Mouse (Mus musculus) gastrocnemius, postnatal 14 days (tissue): Measurements from ENCODE around the gene Svs6. TPM values are rescaled to one million over a fixed set of nuclear protein-coding genes. Genes with fewer than 3 reads are reported as not detected.

Experiments used
- microRNA-seq, 2 experiments: library from miRNA; unstranded; fragments of <30 nt; microRNA quantifications; one replicate each; pipeline ENCODE4 v1.2.0; 2021
- total RNA-seq, 2 experiments: library from RNA; stranded (reverse); gene quantifications; 2 replicates each; pipeline ENCODE4 v1.2.3; 2021

Svs6 gene
- total RNA-seq, 2 experiments from 2014 or later, result not detected

Small RNA genes lying within 50 kb of the gene (microRNA-seq; reads per million reads assigned to microRNA genes)
- 0 reads per million in 2 experiments for gene Mir7678

Other genes with a start within 250 kb of the Svs6 start
- gene Stk4, start 246.4 kb upstream of the Svs6 start, total RNA-seq, result 10 to 100 TPM; 10.0 to 10.3 TPM
- gene Tomm34, start 245.6 kb upstream of the Svs6 start, total RNA-seq, result 10 to 100 TPM; 11.7 to 14.6 TPM
- 1 to 10 TPM; 1.2 to 2.8 TPM for gene Kcns1, start 145.6 kb upstream of the Svs6 start, total RNA-seq
- under 1 TPM; 0.44 to 0.62 TPM for gene Wfdc5, start 134.0 kb upstream of the Svs6 start, total RNA-seq
- gene Wfdc12, start 126.1 kb upstream of the Svs6 start, total RNA-seq, result not detected
- not detected for gene Wfdc15a, start 116.6 kb upstream of the Svs6 start, total RNA-seq
- gene Wfdc15b, start 95.1 kb upstream of the Svs6 start, total RNA-seq, result not detected
- not detected for gene Svs2, start 78.3 kb upstream of the Svs6 start, total RNA-seq
- not detected for gene Svs3b, start 60.1 kb upstream of the Svs6 start, total RNA-seq
- not detected for gene Svs4, start 38.3 kb upstream of the Svs6 start, total RNA-seq
- not detected for gene Svs3a, start 27.5 kb upstream of the Svs6 start, total RNA-seq
- not detected for gene Svs5, start 16.0 kb downstream of the Svs6 start, total RNA-seq
- gene Slpi, start 72.3 kb downstream of the Svs6 start, total RNA-seq, result under 1 TPM; 0.64 to 0.66 TPM
- under 1 TPM in 1 of 2 experiments, not detected in 1; 0.07 TPM for gene Rbpjl, start 86.4 kb downstream of the Svs6 start, total RNA-seq
- gene Matn4, start 88.4 kb downstream of the Svs6 start, total RNA-seq, result 1 to 10 TPM; 3.7 to 5.4 TPM
- gene Sdc4, start 127.1 kb downstream of the Svs6 start, total RNA-seq, result 10 to 100 TPM; 45.1 to 72.6 TPM
- 10 to 100 TPM; 15.0 to 15.6 TPM for gene Sys1, start 140.2 kb downstream of the Svs6 start, total RNA-seq
- 1 to 10 TPM in 1 of 2 experiments, under 1 TPM in 1; 0.62 to 2.6 TPM for gene Gm20458, start 144.2 kb downstream of the Svs6 start, total RNA-seq
- gene Trp53tg5, start 157.0 kb downstream of the Svs6 start, total RNA-seq, result not detected
- gene Dbndd2, start 169.4 kb downstream of the Svs6 start, total RNA-seq, result 10 to 100 TPM; 14.6 to 20.6 TPM
- gene Pigt, start 180.8 kb downstream of the Svs6 start, total RNA-seq, result 10 to 100 TPM; 36.8 to 41.0 TPM
- not detected for gene Wfdc2, start 245.7 kb downstream of the Svs6 start, total RNA-seq